Mouse (Mus musculus) liver, embryonic 11.5 days (tissue): Measurements from ENCODE around the gene Ntm. TPM values are rescaled to one million over a fixed set of nuclear protein-coding genes. Genes with fewer than 3 reads are reported as not detected.

ENCODE experiments used
- ATAC-seq: fragments of 200-750 bp; cut with Nextera tagmentation; replicated peaks from 2 replicates; pipeline ENCODE4 v1.8.0; 2017; ENCODE audit warnings: moderate number of reproducible peaks, mild to moderate bottlenecking, moderate TSS enrichment, moderate library complexity; ENCODE audit not compliant: low FRiP score
- DNase-seq: peaks from one replicate; pipeline ENCODE4 v3.0.0-alpha.2; 2017; ENCODE audit warnings: low spot score
- H3K27ac ChIP-seq: fragments of 300-500 bp; sonication (generic); 2 replicates; pipeline ENCODE4 v1.5.1; 2014; ENCODE audit warnings: mild to moderate bottlenecking, low read depth, low read length, control low read depth
- H3K27me3 ChIP-seq: fragments of 300-500 bp; sonication (generic); replicated peaks from 2 replicates; pipeline ENCODE4 v1.6.1; 2014; ENCODE audit warnings: low read length, mixed read lengths; ENCODE audit not compliant: control insufficient read depth, insufficient read depth
- H3K36me3 ChIP-seq: fragments of 300-500 bp; sonication (generic); 2 replicates; pipeline ENCODE4 v1.6.1; 2014; ENCODE audit warnings: mild to moderate bottlenecking, low read length, moderate library complexity, mixed read lengths; ENCODE audit not compliant: control insufficient read depth, insufficient read depth
- H3K4me1 ChIP-seq: fragments of 300-500 bp; sonication (generic); replicated peaks from 2 replicates; pipeline ENCODE4 v1.6.1; 2014; ENCODE audit warnings: low read length, mixed read lengths; ENCODE audit not compliant: control insufficient read depth, insufficient read depth
- H3K4me2 ChIP-seq: fragments of 300-500 bp; sonication (generic); 2 replicates; pipeline ENCODE4 v1.6.1; 2014; ENCODE audit warnings: mild to moderate bottlenecking, control low read depth, moderate library complexity
- H3K4me3 ChIP-seq: fragments of 300-500 bp; sonication (generic); 2 replicates; pipeline ENCODE4 v1.5.1; 2014; ENCODE audit warnings: low read depth, low read length, control low read depth
- H3K9ac ChIP-seq: fragments of 300-500 bp; sonication (generic); 2 replicates; pipeline ENCODE4 v1.6.1; 2014; ENCODE audit warnings: low read depth, low read length, control low read depth
- H3K9me3 ChIP-seq: fragments of 300-500 bp; sonication (generic); 2 replicates; pipeline ENCODE4 v1.6.1; 2016; ENCODE audit warnings: low read length, inconsistent platforms, mixed read lengths; ENCODE audit not compliant: control insufficient read depth
- WGBS: fragments of 180-500 bp; shearing (Covaris S2); extraction: QIAGEN DNeasy Blood & Tissue Kit; methylation state at CpG from one replicate; pipeline ENCODE4 v1.1.7; 2014; 5-methylcytosine and 5-hydroxymethylcytosine counted together
- polyA plus RNA-seq: library from polyadenylated mRNA; unstranded; fragments of >200 nt; fragmentation: Nextera tagmentation; extraction: Ambion mirVana; gene quantifications from 2 replicates; pipeline ENCODE4 v1.2.1, GENCODE M21; 2014

Gene Ntm
- polyA plus RNA-seq, 1 experiment from 2014 or later: 4.4 TPM

GRCm38 (mm10) chr9:29473418-29473817 is 489.5 kb downstream of the Ntm start:
- Histone ChIP-seq H3K9ac (no peak overlapping the region), H3K27ac (no peak overlapping the region), H3K9me3 (no peaks in the 10 kb centered on the region), H3K4me3 (no peak overlapping the region), H3K27me3 (no peaks in the 10 kb centered on the region), H3K4me1 (no peaks in the 10 kb centered on the region), H3K36me3 (no peaks in the 10 kb centered on the region), H3K4me2 (no peak overlapping the region)
- ATAC-seq (no peak), DNase-seq (no peak)

- 57% methylated on average over 4 of the region's 4 CpGs for WGBS
Measured at GRCm38 (mm10) chr9:29472226-29472625, 490.7 kb downstream of the Ntm start.

GRCm38 (mm10) chr9:29464756-29465155 is 498.2 kb downstream of the Ntm start:
- Histone ChIP-seq H3K36me3 (no peaks in the 10 kb centered on the region), H3K9me3 (no peaks in the 10 kb centered on the region), H3K4me3 (no peak overlapping the region), H3K27me3 (no peaks in the 10 kb centered on the region), H3K4me2 (no peak overlapping the region), H3K4me1 (no peaks in the 10 kb centered on the region), H3K9ac (no peak overlapping the region), H3K27ac (no peak overlapping the region)
- ATAC-seq: no peak
- DNase-seq: no peak
- 77% methylated on average over 4 of the region's 4 CpGs for WGBS

More at GRCm38 (mm10) chr9:29472226-29472625, 490.7 kb downstream of the Ntm start:
- no peak overlapping the region for H3K27ac ChIP-seq
- no peak for DNase-seq
- ATAC-seq: no peak
- H3K9ac ChIP-seq: no peak overlapping the region
- no peaks in the 10 kb centered on the region for H3K27me3 ChIP-seq
- H3K4me2 ChIP-seq: no peak overlapping the region
- H3K4me3 ChIP-seq: no peak overlapping the region
- H3K4me1 ChIP-seq: no peaks in the 10 kb centered on the region
- no peaks in the 10 kb centered on the region for H3K9me3 ChIP-seq
- no peaks in the 10 kb centered on the region for H3K36me3 ChIP-seq

GRCm38 (mm10) chr9:29462970-29463593 is 499.9 kb downstream of the Ntm start:
- H3K27me3 ChIP-seq: no peaks in the 10 kb centered on the region
- WGBS: 68% methylated on average over 10 of the region's 10 CpGs
- no peaks in the 10 kb centered on the region for H3K4me1 ChIP-seq
- H3K9ac ChIP-seq: no peak overlapping the region
- H3K27ac ChIP-seq: no peak overlapping the region
- ATAC-seq (no peak), DNase-seq (no peak)
- H3K4me3 ChIP-seq: no peak overlapping the region
- H3K4me2 ChIP-seq: no peak overlapping the region
- no peaks in the 10 kb centered on the region for H3K9me3 ChIP-seq
- no peaks in the 10 kb centered on the region for H3K36me3 ChIP-seq

- Histone ChIP-seq H3K4me2 (no peak overlapping the region), H3K27ac (no peak overlapping the region), H3K4me1 (no peaks in the 10 kb centered on the region), H3K36me3 (no peaks in the 10 kb centered on the region), H3K9me3 (no peaks in the 10 kb centered on the region), H3K9ac (no peak overlapping the region), H3K4me3 (no peak overlapping the region), H3K27me3 (no peaks in the 10 kb centered on the region)
- DNase-seq (no peak), ATAC-seq (no peak)
- 17% methylated on average over 5 of the region's 5 CpGs for WGBS
Measured at GRCm38 (mm10) chr9:29457976-29458572, 504.9 kb downstream of the Ntm start.

- DNase-seq: no peak
- no peaks in the 10 kb centered on the region for H3K4me1 ChIP-seq
- WGBS: 79% methylated on average over 7 of the region's 7 CpGs
- H3K36me3 ChIP-seq: no peaks in the 10 kb centered on the region
- H3K27me3 ChIP-seq: no peaks in the 10 kb centered on the region
- no peak overlapping the region for H3K4me3 ChIP-seq
- ATAC-seq: no peak
- no peak overlapping the region for H3K9ac ChIP-seq
- H3K4me2 ChIP-seq: no peak overlapping the region
- no peaks in the 10 kb centered on the region for H3K9me3 ChIP-seq
- H3K27ac ChIP-seq: no peak overlapping the region
Measured at GRCm38 (mm10) chr9:29456014-29456413, 506.9 kb downstream of the Ntm start.

GRCm38 (mm10) chr9:29451232-29451631 is 511.7 kb downstream of the Ntm start:
- Histone ChIP-seq H3K4me1 (no peaks in the 10 kb centered on the region), H3K27me3 (no peaks in the 10 kb centered on the region), H3K27ac (no peak overlapping the region), H3K36me3 (no peaks in the 10 kb centered on the region), H3K4me3 (no peak overlapping the region), H3K4me2 (no peak overlapping the region), H3K9ac (no peak overlapping the region), H3K9me3 (no peaks in the 10 kb centered on the region)
- ATAC-seq (no peak), DNase-seq (no peak)
- WGBS: 83% methylated on average over 1 of the region's 1 CpGs

- ATAC-seq (no peak), DNase-seq (no peak)
- H3K9ac ChIP-seq: no peak overlapping the region
- H3K27ac ChIP-seq: no peak overlapping the region
- WGBS: 64% methylated on average over 4 of the region's 4 CpGs
- H3K9me3 ChIP-seq: no peaks in the 10 kb centered on the region
- no peaks in the 10 kb centered on the region for H3K27me3 ChIP-seq
- H3K4me3 ChIP-seq: no peak overlapping the region
- no peaks in the 10 kb centered on the region for H3K4me1 ChIP-seq
- no peak overlapping the region for H3K4me2 ChIP-seq
- no peaks in the 10 kb centered on the region for H3K36me3 ChIP-seq
Measured at GRCm38 (mm10) chr9:29444001-29444400, 518.9 kb downstream of the Ntm start.

- Histone ChIP-seq H3K36me3 (no peaks in the 10 kb centered on the region), H3K9ac (no peak overlapping the region), H3K4me3 (no peak overlapping the region), H3K27ac (no peak overlapping the region), H3K4me2 (no peak overlapping the region), H3K4me1 (no peaks in the 10 kb centered on the region), H3K9me3 (no peaks in the 10 kb centered on the region), H3K27me3 (no peaks in the 10 kb centered on the region)
- DNase-seq: no peak
- no peak for ATAC-seq
- WGBS: 63% methylated on average over 5 of the region's 5 CpGs
Measured at GRCm38 (mm10) chr9:29439401-29439800, 523.5 kb downstream of the Ntm start.
